Comparison of ENCODE assay signal across 12 mouse cellular contexts in the genomic region with DNA sequence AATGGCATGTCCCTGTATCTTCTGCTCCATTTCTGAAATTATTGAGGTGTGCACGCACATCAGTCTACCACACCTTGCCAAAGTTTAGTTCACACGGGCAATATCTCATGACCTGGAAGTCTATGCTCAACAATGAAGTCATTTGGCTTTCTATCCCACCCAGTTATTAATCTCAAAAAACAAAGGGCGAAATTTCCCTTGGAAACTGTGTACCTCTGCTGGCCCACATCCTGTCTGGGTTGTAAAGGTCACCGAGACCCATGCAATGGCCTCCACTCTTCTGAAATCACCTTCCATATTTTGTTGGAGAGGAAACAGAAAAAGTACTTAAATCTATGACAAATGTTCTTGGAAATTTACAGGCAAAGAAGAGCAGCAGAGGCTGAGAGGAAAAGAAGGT.
"Had no signal": no experiment of that assay in that cellular context is flagged by ENCODE, and none has a peak within 500 bp of the region (broad histone marks: within the 10 kb centered on the region; RNA-seq: fewer than 3 reads in every experiment).

No protein-coding gene starts in this region.

- H3K4me2 ChIP-seq: limb, embryonic 15.5 days; liver, embryonic 13.5 days; lung, embryonic 15.5 days; midbrain, embryonic 15.5 days; neural tube, embryonic 13.5 days had no signal

- H3K36me3 ChIP-seq: limb, embryonic 15.5 days; liver, embryonic 13.5 days; lung, embryonic 15.5 days; midbrain, embryonic 15.5 days; neural tube, embryonic 13.5 days had no signal

- H3K9ac ChIP-seq: limb, embryonic 15.5 days; liver, embryonic 13.5 days; liver, postnatal 0 days; lung, embryonic 15.5 days; midbrain, embryonic 15.5 days; neural tube, embryonic 13.5 days had no signal

- H3K27me3 ChIP-seq: limb, embryonic 15.5 days; liver, embryonic 13.5 days; lung, embryonic 15.5 days; midbrain, embryonic 15.5 days; neural tube, embryonic 13.5 days had no signal

- DNase-seq: layer of hippocampus, adult 9-11 months; layer of hippocampus, postnatal 36 days; liver, embryonic 13.5 days; liver, postnatal 0 days; retina, postnatal 1 day; right cerebral cortex, postnatal 14 days; thymus, postnatal 36 days had no signal

- H3K9me3 ChIP-seq: limb, embryonic 15.5 days; liver, embryonic 13.5 days; lung, embryonic 15.5 days; midbrain, embryonic 15.5 days; neural tube, embryonic 13.5 days had no signal

- H3K27ac ChIP-seq: limb, embryonic 15.5 days; liver, embryonic 13.5 days; lung, embryonic 15.5 days; midbrain, embryonic 15.5 days; neural tube, embryonic 13.5 days had no signal

- H3K4me3 ChIP-seq: limb, embryonic 15.5 days; liver, embryonic 13.5 days; lung, embryonic 15.5 days; midbrain, embryonic 15.5 days; neural tube, embryonic 13.5 days had no signal

- ATAC-seq: intestine, embryonic 16.5 days; liver, postnatal 0 days; midbrain, embryonic 15.5 days had no signal
